Mouse (Mus musculus) ES-Bruce4 (cell line): ENCODE results near the gene Oit3.

Source experiments
- EP300 ChIP-seq: IDR thresholded peaks from 2 replicates; pipeline ENCODE4 v1.6.1; 2011; ENCODE audit warnings: low read depth, low read length; ENCODE audit not compliant: insufficient read depth
- POLR2A ChIP-seq: IDR thresholded peaks from one replicate; pipeline ENCODE4 v1.8.1; 2011; ENCODE audit warnings: low read length; ENCODE audit not compliant: insufficient read depth

- TF ChIP-seq POLR2A (no peak), EP300 (no peak)
These were observed 16.2 kb downstream of the Oit3 start for GRCm38 (mm10) chr10:59425369-59425768.
